Mouse (Mus musculus): ENCODE measurements at regions not wholly inside any gene's neighbourhood (a gene's known extent, or its start where the extent isn't known, plus 50 kb on each side); places are given as distances from the start of the nearest gene placed in this dataset.

DNA sequence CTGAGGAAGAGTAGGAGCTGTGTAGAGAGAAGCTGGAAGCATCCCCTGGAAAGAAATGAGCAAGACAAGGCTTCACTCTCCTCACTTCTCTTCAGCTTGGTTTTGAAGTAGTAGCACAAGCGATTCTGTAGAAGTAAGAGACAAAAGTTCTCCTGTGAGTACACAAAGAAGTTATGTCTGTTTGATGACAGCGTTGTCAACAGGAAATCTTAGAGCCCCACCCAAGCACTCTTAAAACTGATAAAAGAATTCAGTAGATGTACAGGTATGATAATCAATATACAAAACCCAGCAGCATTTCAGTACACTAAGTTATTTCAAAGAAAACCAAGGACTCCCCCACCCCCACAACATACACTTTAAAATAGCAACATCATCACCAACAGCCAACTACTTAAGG is 194.9 kb downstream of the Etnk1 start:
- TF ChIP-seq POLR2A (IDR thresholded peaks at IDR 0.05; ENCODE audit: borderline replicate concordance, extremely low read depth, insufficient read depth, insufficient read length, poor library complexity, severe bottlenecking), result no peak
- no peak for TF ChIP-seq CTCF (IDR thresholded peaks at IDR 0.05; ENCODE audit: borderline replicate concordance, extremely low read depth, insufficient read depth, insufficient read length)

All from brain, embryonic 14.5 days (tissue).